Mouse (Mus musculus): Measurements from ENCODE around the gene Gorasp1.

The Gorasp1 gene

DNA sequence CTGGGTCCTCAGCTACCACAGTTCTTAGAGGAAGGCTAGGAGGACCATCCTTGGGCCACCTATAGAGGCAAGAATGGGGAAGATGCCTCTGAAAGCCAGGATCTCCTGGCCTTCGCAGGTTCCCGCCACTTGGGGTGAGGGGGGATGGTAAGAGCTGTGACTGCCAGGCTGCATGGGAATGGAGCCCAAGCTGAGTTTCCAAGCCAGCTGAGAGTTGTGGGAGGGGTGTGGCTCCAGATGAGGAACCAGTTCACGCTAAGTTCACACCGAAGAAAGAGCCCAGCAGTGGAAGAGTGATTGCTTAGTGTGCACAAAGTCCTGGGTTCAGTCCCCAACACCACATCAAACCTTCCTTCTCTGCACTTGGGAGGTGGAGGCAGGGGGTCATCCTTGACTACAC, 24.9 kb upstream of the Gorasp1 start:
- TF ChIP-seq GATA4 (IDR thresholded peaks at IDR 0.05; ENCODE audit: insufficient replicate concordance, low read length), result no peak

DNA sequence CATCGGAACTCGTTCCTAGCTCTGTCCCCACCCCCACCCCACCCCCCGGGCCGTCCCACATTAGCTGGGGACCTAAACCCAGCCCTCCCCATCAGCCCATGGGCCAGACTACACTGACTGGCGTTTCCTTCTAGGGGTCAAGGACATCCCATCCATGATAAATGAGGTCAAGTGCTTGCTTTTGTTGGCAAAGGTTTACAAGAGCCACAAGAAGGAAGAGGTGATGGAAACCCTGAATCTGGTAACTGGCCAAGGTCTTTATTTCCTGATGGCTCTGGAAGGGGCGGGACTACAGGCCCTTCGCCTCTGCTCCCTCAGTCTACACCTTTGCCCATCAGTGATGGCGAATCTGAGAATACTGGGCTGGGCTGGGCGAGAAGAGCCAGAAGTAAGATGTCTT, 21.5 kb upstream of the Gorasp1 start:
- TF ChIP-seq GATA4 (IDR thresholded peaks at IDR 0.05; ENCODE audit: insufficient replicate concordance, low read length), result no peak

DNA sequence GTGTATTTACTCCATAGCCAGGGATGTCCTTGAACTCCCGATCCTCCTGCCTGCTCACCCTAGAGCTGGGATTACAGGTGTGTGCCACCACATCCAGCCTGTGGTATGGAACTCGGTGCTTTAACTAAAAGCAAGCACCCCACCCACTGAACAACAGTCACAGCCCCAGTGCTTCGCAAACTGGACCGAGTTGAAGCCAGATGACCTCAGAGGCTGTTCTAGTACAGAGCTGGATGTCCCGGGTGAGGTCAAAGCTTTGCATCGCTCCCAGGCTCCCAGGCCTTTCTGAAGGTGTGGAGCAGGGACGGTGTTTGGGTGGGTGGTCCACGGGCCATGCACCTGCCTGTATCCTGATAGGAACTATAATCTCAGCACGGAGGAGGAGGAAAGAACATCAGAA, 14.0 kb upstream of the Gorasp1 start:
- no peak for TF ChIP-seq GATA4 (IDR thresholded peaks at IDR 0.05; ENCODE audit: insufficient replicate concordance, low read length)

DNA sequence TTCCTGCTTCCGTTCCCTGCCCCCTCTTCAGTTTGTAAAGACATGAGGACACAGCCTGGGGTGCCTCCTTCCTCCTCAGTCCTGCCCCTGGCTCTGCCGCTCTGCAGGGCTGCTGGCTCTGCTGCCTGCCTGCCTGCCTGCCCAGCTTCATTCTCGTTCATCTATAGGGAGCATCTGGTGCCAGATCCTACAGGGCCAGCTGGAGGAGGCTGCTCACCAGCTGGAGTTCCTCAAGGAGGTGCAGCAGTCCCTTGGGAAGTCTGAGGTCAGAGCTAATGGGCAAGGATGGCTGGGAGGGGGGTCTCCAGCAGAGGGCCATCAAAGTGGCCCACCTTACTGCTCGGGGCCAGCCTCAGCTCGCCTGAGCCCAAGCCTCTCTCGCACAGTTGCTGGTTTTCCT, 13.1 kb upstream of the Gorasp1 start:
- TF ChIP-seq GATA4 (IDR thresholded peaks at IDR 0.05; ENCODE audit: insufficient replicate concordance, low read length), result no peak

DNA sequence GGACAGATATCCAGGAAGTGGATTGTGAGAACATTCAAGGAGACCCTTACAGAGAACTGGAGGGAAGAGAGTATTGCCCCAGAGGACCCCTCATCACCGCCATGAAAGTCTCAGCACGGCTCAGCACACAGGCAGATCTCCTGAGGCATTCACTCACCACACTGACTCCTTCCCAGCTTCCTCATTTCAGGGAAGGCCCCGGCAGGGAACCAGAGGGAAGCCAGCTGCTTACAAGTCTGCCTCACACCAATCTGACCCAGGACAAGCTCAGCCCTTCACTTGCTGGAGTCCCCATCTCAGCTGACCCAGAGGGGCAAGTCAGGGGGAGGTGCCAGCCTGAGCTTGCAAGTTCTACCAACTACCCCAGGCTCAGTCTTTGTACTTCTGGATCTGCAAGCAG, 11.4 kb upstream of the Gorasp1 start:
- TF ChIP-seq GATA4 (IDR thresholded peaks at IDR 0.05; ENCODE audit: insufficient replicate concordance, low read length), result no peak

DNA sequence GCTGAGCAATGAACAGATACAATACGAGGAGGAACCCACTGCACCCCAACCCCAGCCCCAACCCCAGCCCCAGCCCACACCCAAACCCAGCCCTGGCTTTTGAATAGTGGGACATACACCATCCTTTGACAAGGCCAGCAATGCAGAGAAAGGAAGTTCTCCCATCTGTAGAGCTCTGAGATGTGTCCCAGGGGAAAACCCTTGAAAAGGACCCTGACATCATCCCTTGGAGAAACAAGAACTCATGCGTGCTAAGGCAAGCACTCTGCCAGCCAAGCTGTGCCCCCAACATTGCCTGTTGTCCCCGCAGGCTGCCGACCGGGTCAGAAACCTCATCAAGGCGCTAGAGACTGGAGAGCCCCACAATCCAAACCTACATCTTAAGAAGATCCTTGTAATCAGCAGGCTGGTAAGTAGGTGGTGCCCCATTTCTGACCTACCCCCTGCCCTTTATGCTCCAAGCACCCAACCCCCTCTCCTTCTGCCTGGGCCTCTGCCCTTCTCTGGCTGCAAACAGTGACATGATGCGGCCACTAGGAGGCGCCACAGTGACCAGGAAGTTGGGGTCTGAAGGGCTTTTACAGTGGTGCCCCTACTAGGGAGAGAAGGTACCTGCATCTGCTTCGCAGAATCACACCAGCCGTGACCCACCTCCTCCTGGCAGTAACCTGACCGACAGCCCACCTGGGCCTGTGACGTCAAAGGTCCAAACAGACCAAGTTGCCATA, 8.0 kb upstream of the Gorasp1 start:
- TF ChIP-seq GATA4 (IDR thresholded peaks at IDR 0.05; ENCODE audit: insufficient replicate concordance, low read length), result no peak

DNA sequence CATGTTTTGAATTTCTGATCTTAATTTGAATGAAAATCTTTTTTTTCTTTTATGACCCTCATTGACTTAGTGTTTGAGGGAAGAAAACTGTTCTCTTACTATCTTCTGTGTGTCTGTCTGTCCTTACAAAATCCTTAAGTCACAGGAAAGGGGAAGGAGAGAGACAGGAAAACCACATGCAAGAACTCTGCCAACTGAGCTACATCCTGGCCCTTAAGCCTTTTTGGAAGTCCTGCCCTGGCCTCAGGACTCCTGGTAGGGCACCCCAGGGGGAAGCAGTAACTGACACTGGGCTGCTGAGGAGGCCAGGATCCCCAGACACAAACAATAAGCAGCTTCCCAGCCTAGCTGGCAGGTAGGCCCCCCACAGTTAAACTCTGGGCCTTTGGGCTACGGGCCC, 6.0 kb upstream of the Gorasp1 start:
- TF ChIP-seq GATA4 (IDR thresholded peaks at IDR 0.05; ENCODE audit: insufficient replicate concordance, low read length), result no peak

DNA sequence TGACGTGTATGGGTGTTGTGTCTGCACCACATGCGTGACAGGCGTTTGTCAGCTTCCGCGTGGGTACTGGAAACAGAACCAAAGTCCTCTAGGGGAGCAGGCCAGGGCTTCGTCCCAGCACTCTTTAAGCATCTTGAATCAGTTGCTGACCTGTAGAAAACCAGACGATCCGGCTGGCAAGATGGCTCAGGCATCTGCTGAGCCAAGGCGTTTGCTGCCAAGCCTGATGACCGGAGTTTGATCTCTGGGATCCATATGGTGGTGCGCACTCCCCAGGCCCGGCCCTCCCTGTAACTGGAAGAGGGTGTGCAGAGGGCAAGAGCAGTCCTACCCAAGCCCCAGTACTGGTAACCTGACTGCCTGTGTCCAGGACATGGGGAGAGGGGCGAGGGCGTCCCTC, 4.5 kb upstream of the Gorasp1 start:
- TF ChIP-seq GATA4 (IDR thresholded peaks at IDR 0.05; ENCODE audit: insufficient replicate concordance, low read length), result no peak

DNA sequence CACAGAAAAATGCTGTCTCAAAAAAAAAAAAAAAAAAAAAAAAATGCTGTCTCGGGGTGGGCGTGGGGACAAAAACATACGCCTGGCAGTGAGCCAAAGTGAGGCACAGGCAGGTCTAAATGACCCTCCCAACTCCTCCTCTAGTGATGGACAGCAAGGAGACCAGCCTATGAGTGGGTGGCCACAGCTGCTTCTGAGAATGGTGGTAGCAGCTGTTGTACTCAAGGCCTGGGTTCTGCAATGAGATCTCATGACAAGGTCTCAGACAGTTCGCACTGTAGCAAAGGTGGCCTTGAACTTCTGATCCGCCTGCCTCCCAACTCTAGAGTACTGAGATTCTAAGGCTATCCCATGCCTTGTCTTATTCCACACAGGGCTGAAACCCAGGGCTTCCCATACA, 4.0 kb upstream of the Gorasp1 start:
- no peak for TF ChIP-seq GATA4 (IDR thresholded peaks at IDR 0.05; ENCODE audit: insufficient replicate concordance, low read length)

DNA sequence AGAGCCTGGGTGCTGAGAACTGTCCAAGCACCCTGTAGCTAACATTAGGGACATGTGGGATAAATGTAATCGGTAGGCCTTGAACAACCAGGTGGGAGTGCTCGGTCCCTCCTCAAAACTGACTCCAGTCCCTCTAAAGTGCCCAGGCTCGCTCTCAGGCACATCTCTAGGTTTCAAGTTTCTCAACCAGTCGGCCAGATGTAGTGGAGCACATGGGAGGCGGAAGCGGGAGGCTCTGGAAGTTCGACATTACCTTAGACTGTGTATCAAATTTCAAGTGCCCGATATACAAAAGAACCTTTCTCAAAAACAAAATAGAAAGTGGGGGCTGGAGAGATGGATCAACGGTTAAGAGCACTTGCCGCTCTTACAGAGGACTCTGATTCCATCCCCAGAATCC, 2.3 kb upstream of the Gorasp1 start:
- TF ChIP-seq GATA4 (IDR thresholded peaks at IDR 0.05; ENCODE audit: insufficient replicate concordance, low read length), result no peak

DNA sequence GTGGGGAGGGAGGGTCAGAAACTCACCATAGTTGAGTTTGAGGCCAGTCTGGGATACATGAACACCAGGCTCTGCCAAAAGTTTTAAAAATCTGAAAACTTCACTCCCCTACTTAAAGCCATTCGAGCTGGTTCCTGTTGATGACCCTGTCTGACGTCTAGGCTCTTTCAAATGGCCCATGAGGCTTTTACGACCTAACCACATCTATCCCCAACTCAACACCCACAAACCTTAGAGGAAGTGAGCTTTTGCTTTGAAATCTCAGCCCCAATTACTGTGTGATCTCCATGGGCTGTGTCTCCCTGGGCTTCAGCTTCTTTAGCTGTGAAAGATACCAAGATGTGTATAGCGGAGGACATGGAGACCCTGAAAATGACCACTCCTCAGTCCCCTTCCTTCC, 1.1 kb upstream of the Gorasp1 start:
- no peak for TF ChIP-seq GATA4 (IDR thresholded peaks at IDR 0.05; ENCODE audit: insufficient replicate concordance, low read length)

DNA sequence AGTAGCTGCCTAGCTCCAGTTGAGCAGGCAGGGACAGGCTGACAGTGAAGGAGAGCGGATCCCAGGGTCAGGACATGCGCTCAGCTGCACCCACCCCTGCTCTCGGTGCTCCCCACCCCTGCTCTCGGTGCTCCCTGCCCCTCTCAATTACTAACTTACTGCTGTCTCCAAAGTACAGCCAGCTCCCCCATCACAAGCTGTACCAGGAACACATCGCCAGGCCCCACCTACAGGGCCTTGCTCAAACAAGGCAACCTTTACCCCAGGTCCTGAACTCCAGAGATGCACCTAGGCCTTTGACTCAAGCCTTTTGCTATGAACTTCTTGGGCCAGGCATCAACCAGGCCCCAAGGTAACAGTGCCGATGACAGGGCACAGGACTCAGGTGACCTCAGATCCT, 3.7 kb downstream of the Gorasp1 start:
- no peak for TF ChIP-seq GATA4 (IDR thresholded peaks at IDR 0.05; ENCODE audit: insufficient replicate concordance, low read length)

DNA sequence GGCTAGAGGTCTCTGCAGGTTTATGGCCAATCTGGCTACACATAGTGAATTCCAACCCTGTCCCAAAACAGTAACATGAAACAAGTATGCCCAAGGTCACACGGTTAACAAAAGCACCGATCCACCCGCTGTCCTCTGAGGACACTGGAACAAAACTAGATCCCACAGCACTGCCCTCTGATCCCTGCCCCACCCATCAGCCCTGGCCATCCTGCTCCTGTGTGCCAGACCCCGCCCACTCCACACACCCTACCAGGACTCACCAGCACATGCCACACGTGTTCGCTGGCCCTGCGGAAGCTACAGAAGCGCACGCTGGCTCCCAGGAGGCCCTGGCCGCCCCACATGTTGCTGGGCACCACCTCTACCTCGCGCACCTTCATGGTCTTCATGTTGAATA, 5.0 kb downstream of the Gorasp1 start:
- TF ChIP-seq GATA4 (IDR thresholded peaks at IDR 0.05; ENCODE audit: insufficient replicate concordance, low read length), result no peak

DNA sequence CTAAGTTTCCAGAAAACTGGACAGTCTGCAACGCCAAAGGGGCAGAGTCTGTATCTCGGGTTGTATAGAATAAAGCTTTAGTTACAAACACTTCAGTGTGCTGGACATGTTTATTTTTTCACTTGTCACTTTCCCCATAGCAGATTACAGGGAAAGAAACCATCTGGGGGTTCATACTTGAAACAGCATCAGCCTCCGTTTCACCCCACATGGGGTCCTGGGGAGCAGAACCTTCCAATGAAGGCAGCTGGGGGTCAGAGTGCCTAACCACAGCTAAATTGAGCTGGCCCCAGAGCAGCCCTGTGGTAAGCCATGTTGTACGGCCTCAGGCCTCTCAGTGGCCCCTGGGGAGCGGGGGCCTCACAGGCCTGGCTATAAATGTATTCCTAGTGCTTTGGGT, 10.9 kb downstream of the Gorasp1 start:
- TF ChIP-seq GATA4 (IDR thresholded peaks at IDR 0.05; ENCODE audit: insufficient replicate concordance, low read length), result no peak

DNA sequence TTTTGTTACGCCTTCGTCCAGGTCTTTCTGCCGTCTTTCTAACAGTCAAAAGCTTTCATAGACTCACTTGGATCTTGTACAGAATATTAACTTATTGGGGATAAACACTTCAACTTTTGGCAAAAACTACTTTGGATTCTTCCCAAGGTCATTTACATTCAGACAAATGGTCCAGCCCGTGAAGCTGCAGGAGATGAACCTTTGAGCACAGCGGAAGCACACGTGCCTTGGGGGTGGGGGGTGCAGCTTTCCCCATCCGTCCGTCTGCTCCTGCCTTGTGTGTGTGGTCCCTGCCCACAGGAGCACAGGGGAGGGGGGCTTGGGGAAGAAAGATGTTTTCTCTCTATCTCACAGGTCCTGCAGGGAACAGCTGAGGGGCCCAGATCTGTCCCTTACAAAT, 11.6 kb downstream of the Gorasp1 start:
- no peak for TF ChIP-seq GATA4 (IDR thresholded peaks at IDR 0.05; ENCODE audit: insufficient replicate concordance, low read length)

DNA sequence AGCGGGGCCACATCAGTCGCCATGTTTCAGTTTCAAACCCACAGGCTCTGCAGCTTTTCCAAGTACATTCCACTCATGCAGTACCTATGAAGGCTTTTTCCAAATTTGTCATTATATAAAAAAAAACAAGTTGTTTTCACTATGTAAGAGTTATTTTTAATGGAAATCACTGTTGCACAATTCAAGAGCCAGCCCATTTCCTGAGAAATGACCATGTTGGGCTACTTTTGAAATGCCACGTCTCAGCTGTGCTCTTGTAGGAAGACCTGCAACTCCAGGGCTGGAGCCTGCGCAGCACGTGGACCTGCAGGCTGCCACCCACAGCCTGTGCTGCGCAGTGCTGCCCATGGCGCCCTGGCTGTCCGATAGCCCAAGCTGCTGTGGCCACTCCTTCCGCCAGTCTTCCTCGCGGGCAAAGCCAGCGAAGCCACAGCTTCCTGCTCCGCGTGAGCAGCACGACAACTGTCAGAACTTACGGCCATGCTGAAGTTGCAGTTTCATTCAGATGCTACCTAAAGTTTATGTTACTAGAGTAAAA, 12.2 kb downstream of the Gorasp1 start:
- TF ChIP-seq GATA4 (IDR thresholded peaks at IDR 0.05; ENCODE audit: insufficient replicate concordance, low read length), result no peak

DNA sequence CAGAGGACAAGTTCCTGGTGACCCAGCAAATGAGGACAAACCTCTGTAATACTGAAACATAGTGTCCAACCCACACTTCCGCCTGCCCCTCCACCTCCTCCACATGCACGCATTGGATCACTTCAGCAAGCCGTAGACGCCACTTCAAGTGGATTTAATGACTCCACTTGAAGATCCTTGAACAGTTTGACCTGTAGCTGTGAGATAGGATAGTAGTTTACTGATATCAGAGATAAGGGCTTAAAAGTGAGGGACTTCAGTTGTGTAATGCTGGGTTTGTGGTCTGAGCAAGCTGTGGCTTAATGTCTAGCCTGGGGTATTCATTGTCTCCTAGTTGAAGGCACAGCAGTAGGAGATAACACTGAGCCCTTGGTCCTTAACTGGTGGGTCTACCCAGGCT, 13.9 kb downstream of the Gorasp1 start:
- TF ChIP-seq GATA4 (IDR thresholded peaks at IDR 0.05; ENCODE audit: insufficient replicate concordance, low read length), result no peak

Data from liver, adult (tissue).